Mouse (Mus musculus) limb, embryonic 14.5 days (tissue): ENCODE results near the gene Gbx2. TPM values are rescaled to one million over a fixed set of nuclear protein-coding genes. Genes with fewer than 3 reads are reported as not detected.

Source experiments
- ATAC-seq: fragments of 200-750 bp; cut with Nextera tagmentation; 2 replicates; pipeline ENCODE4 v1.8.0; 2017; ENCODE audit warnings: low read depth, moderate number of reproducible peaks, moderate TSS enrichment; ENCODE audit not compliant: low FRiP score
- DNase-seq: peaks from one replicate; pipeline ENCODE4 v3.0.0-alpha.2; 2015; ENCODE audit warnings: low spot score
- H3K27ac ChIP-seq: fragments of 300-500 bp; sonication (generic); replicated peaks from 2 replicates; pipeline ENCODE4 v1.5.1; 2014; ENCODE audit warnings: low read depth, mild to moderate bottlenecking, low read length, moderate library complexity, mixed read lengths
- H3K27me3 ChIP-seq: fragments of 300-500 bp; sonication (generic); 2 replicates; pipeline ENCODE4 v1.6.1; 2014; ENCODE audit warnings: low read length, mixed read lengths; ENCODE audit not compliant: control insufficient read depth, insufficient read depth
- H3K36me3 ChIP-seq: fragments of 300-500 bp; sonication (generic); 2 replicates; pipeline ENCODE4 v1.6.1; 2014; ENCODE audit warnings: mild to moderate bottlenecking, low read length, moderate library complexity, mixed read lengths; ENCODE audit not compliant: control insufficient read depth, insufficient read depth
- H3K4me1 ChIP-seq: fragments of 300-500 bp; sonication (generic); 2 replicates; pipeline ENCODE4 v1.6.1; 2014; ENCODE audit warnings: antibody characterized with exemption, low read length, mixed read lengths; ENCODE audit not compliant: control insufficient read depth, insufficient read depth
- H3K4me2 ChIP-seq: fragments of 300-500 bp; sonication (generic); replicated peaks from 2 replicates; pipeline ENCODE4 v1.6.1; 2014; ENCODE audit warnings: low read depth, mild to moderate bottlenecking, low read length, moderate library complexity; ENCODE audit not compliant: severe bottlenecking
- H3K4me3 ChIP-seq: fragments of 300-500 bp; sonication (generic); replicated peaks from 2 replicates; pipeline ENCODE4 v1.5.1; 2014; ENCODE audit warnings: low read length
- H3K9ac ChIP-seq: fragments of 300-500 bp; sonication (generic); 2 replicates; pipeline ENCODE4 v1.6.1; 2014; ENCODE audit warnings: mild to moderate bottlenecking, low read depth, low read length, moderate library complexity; ENCODE audit not compliant: severe bottlenecking
- H3K9me3 ChIP-seq: fragments of 300-500 bp; sonication (generic); 2 replicates; pipeline ENCODE4 v1.6.1; 2016; ENCODE audit warnings: low read length; ENCODE audit not compliant: control insufficient read depth
- POLR2A ChIP-seq: fragments of 200-500 bp; IDR thresholded peaks from 2 replicates; pipeline ENCODE4 v1.8.0; 2012; ENCODE audit warnings: inconsistent platforms, mild to moderate bottlenecking, moderate library complexity, borderline replicate concordance; ENCODE audit not compliant: insufficient read depth, insufficient read length; ENCODE audit errors: extremely low read depth
- WGBS: fragments of 180-500 bp; shearing (Covaris S2); extraction: QIAGEN DNeasy Blood & Tissue Kit; methylation state at CpG from one replicate; pipeline ENCODE4 v1.1.7; 2014; 5-methylcytosine and 5-hydroxymethylcytosine counted together
- polyA plus RNA-seq, 2 experiments: library from polyadenylated mRNA; depleted of rRNA in 1 of 2; stranded (reverse) in 1 of 2; unstranded in 1 of 2; fragments of >200 nt; fragmentation: Nextera tagmentation in 1 of 2; extraction: Ambion mirVana in 1 of 2; gene quantifications; 2 replicates each; pipeline versions ENCODE4 v1.2.1 to v1.2.3; 2012 to 2014

Gene Gbx2
- polyA plus RNA-seq, 2 experiments, result 0.17 to 0.21 TPM

GRCm38 (mm10) chr1:89895801-89896200 lies 35.2 kb downstream of the Gbx2 start:
- TF ChIP-seq POLR2A, result no peak
- H3K4me1 ChIP-seq, result no peaks in the 10 kb centered on the region
- no peaks in the 10 kb centered on the region for H3K9me3 ChIP-seq
- no peak overlapping the region for H3K27ac ChIP-seq
- DNase-seq, result no peak
- H3K27me3 ChIP-seq, result no peaks in the 10 kb centered on the region
- no peak overlapping the region for H3K4me2 ChIP-seq
- H3K9ac ChIP-seq, result no peak overlapping the region
- peaks cover 8% of the 10 kb centered on the region; the same call in 1 of the 2 replicates for H3K36me3 ChIP-seq
- no peak overlapping the region for H3K4me3 ChIP-seq
- ATAC-seq, result no peak
- 91% methylated on average over 5 of the region's 5 CpGs for WGBS

GRCm38 (mm10) chr1:89892281-89892680 lies 38.7 kb downstream of the Gbx2 start:
- no peak for ATAC-seq
- Histone ChIP-seq H3K4me1 (no peaks in the 10 kb centered on the region), H3K9me3 (no peaks in the 10 kb centered on the region), H3K4me2 (no peak overlapping the region), H3K9ac (no peak overlapping the region), H3K36me3 (peaks cover 35% of the 10 kb centered on the region), H3K4me3 (no peak overlapping the region), H3K27me3 (no peaks in the 10 kb centered on the region), H3K27ac (no peak overlapping the region)
- no peak for TF ChIP-seq POLR2A
- no peak for DNase-seq
- WGBS, result 70% methylated on average over 7 of the region's 7 CpGs

- Histone ChIP-seq H3K4me3 (no peak overlapping the region), H3K36me3 (peaks cover 35% of the 10 kb centered on the region), H3K9ac (no peak overlapping the region), H3K4me1 (no peaks in the 10 kb centered on the region), H3K9me3 (no peaks in the 10 kb centered on the region), H3K4me2 (no peak overlapping the region), H3K27me3 (no peaks in the 10 kb centered on the region), H3K27ac (no peak overlapping the region)
- TF ChIP-seq POLR2A, result no peak
- ATAC-seq (no peak), DNase-seq (no peak)
- WGBS, result 83% methylated on average over 6 of the region's 6 CpGs
These were observed 39.6 kb downstream of the Gbx2 start for GRCm38 (mm10) chr1:89891400-89891799.

DNA sequence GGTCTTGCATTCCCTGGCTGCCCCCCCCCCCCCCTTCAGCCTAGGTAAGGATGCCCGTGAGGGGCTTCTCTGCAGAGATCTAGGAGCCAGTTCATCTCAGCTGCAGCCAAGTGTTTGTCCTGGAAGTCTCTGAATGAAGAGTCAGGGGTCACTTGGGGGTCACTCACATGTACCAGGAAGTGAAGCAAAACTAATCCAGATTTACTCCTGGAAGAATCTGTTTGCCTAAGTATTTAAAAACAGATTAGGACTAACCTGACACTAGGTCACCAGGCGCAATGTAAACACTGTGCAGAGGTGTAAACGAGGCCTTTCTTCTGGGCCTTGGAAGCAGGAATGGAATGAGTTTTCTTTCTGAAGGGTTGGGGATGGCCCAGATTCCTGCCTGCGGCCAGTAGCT lies 45.3 kb downstream of the Gbx2 start:
- no peak for TF ChIP-seq POLR2A
- Histone ChIP-seq H3K9ac (no peak overlapping the region), H3K27ac (no peak overlapping the region), H3K27me3 (no peaks in the 10 kb centered on the region), H3K4me3 (no peak overlapping the region), H3K4me1 (peaks cover 6% of the 10 kb centered on the region; the same call in 1 of the 2 replicates), H3K36me3 (peaks cover 26% of the 10 kb centered on the region), H3K9me3 (no peaks in the 10 kb centered on the region), H3K4me2 (no peak overlapping the region)
- WGBS, result 34% methylated on average over 4 of the region's 4 CpGs
- no peak for ATAC-seq
- no peak for DNase-seq

DNA sequence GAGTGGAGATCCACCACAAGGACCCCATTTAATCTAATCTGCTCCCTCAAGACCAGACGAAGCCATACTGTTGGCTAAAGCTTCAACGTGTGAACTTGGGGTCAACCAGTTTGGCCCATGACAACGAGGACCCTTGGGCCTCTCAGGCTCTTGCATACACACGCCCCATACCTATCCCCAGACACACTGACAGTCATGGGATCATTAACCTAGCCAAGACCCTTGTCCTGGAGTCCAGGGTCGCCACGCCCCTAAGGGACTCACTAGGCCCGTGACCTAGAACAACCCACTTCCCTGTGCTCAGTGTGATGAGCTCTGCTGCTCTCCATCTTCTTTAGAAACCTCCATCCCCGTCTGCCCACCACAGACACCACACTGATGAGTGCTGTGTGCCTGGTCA lies 46.6 kb downstream of the Gbx2 start:
- H3K27me3 ChIP-seq, result no peaks in the 10 kb centered on the region
- no peaks in the 10 kb centered on the region for H3K9me3 ChIP-seq
- H3K9ac ChIP-seq, result no peak overlapping the region
- DNase-seq, result no peak
- peaks cover 13% of the 10 kb centered on the region for H3K36me3 ChIP-seq
- H3K27ac ChIP-seq, result no peak overlapping the region
- no peak overlapping the region for H3K4me3 ChIP-seq
- no peak for TF ChIP-seq POLR2A
- H3K4me1 ChIP-seq, result peaks cover 6% of the 10 kb centered on the region; the same call in 1 of the 2 replicates
- no peak overlapping the region for H3K4me2 ChIP-seq
- ATAC-seq, result no peak
- WGBS, result 92% methylated on average over 8 of the region's 8 CpGs

- Histone ChIP-seq H3K27me3 (no peaks in the 10 kb centered on the region), H3K4me3 (no peak overlapping the region), H3K27ac (no peak overlapping the region), H3K4me2 (no peak overlapping the region), H3K9me3 (no peaks in the 10 kb centered on the region), H3K36me3 (no peaks in the 10 kb centered on the region), H3K9ac (no peak overlapping the region), H3K4me1 (peaks cover 6% of the 10 kb centered on the region; the same call in 1 of the 2 replicates)
- no peak for DNase-seq
- TF ChIP-seq POLR2A, result no peak
- 81% methylated on average over 10 of the region's 10 CpGs for WGBS
- no peak for ATAC-seq
These were observed 50.1 kb downstream of the Gbx2 start for GRCm38 (mm10) chr1:89880834-89881233.
